Mouse (Mus musculus) stomach, embryonic 14.5 days (tissue): ENCODE measurements around the gene Teddm3. TPM values are rescaled to one million over a fixed set of nuclear protein-coding genes. Genes with fewer than 3 reads are reported as not detected.
"Not testable (repeated sequence)": the region's sequence is repeated elsewhere in the genome, so short reads cannot be mapped to it uniquely, and the experiment has no call there.

ENCODE experiments used
- ATAC-seq: fragments of 200-750 bp; cut with Nextera tagmentation; 2 replicates; pipeline ENCODE4 v1.8.0; 2017; ENCODE audit warnings: low read depth, moderate TSS enrichment; ENCODE audit not compliant: insufficient number of reproducible peaks, insufficient read depth, low FRiP score
- H3K27ac ChIP-seq: fragments of 300-500 bp; sonication (generic); 2 replicates; pipeline ENCODE4 v1.5.1; 2014; ENCODE audit warnings: mild to moderate bottlenecking, low read length, moderate library complexity, mixed read lengths
- H3K27me3 ChIP-seq: fragments of 300-500 bp; sonication (generic); 2 replicates; pipeline ENCODE4 v1.6.1; 2014; ENCODE audit warnings: low read length, control low read depth, mixed read lengths; ENCODE audit not compliant: control insufficient read depth, insufficient read depth
- H3K36me3 ChIP-seq: fragments of 300-500 bp; sonication (generic); 2 replicates; pipeline ENCODE4 v1.6.1; 2014; ENCODE audit warnings: mild to moderate bottlenecking, control low read depth, low read length, moderate library complexity, mixed read lengths; ENCODE audit not compliant: control insufficient read depth, insufficient read depth
- H3K4me1 ChIP-seq: fragments of 300-500 bp; sonication (generic); 2 replicates; pipeline ENCODE4 v1.6.1; 2014; ENCODE audit warnings: low read length, control low read depth, mixed read lengths; ENCODE audit not compliant: control insufficient read depth, insufficient read depth
- H3K4me2 ChIP-seq: fragments of 300-500 bp; sonication (generic); replicated peaks from 2 replicates; pipeline ENCODE4 v1.6.1; 2014; ENCODE audit warnings: low read depth, low read length, control low read depth
- H3K4me3 ChIP-seq: fragments of 300-500 bp; sonication (generic); 2 replicates; pipeline ENCODE4 v1.5.1; 2014; ENCODE audit warnings: low read depth, low read length, control low read depth
- H3K9ac ChIP-seq: fragments of 300-500 bp; sonication (generic); replicated peaks from 2 replicates; pipeline ENCODE4 v1.6.1; 2014; ENCODE audit warnings: low read depth, mild to moderate bottlenecking, control low read depth, low read length, moderate library complexity, mixed read lengths
- H3K9me3 ChIP-seq: fragments of 300-500 bp; sonication (generic); 2 replicates; pipeline ENCODE4 v1.6.1; 2016; ENCODE audit warnings: low read depth, low read length, control low read depth; ENCODE audit not compliant: control insufficient read depth
- WGBS: fragments of 180-500 bp; shearing (Covaris S2); extraction: QIAGEN DNeasy Blood & Tissue Kit; methylation state at CpG from one replicate; pipeline ENCODE4 v1.1.7; 2014; 5-methylcytosine and 5-hydroxymethylcytosine counted together
- polyA plus RNA-seq: library from polyadenylated mRNA; unstranded; fragments of >200 nt; fragmentation: Nextera tagmentation; extraction: Ambion mirVana; gene quantifications from 2 replicates; pipeline ENCODE4 v1.2.1, GENCODE M21; 2014

The Teddm3 gene
- polyA plus RNA-seq: 0.31 and 0.55 TPM in 2 replicates

GRCm38 (mm10) chr16:21153900-21154299 lies at the start of gene Teddm3:
Gene Teddm3, minus strand, starts transcription at chr16:21154000.
- H3K9me3 ChIP-seq, H3K36me3 ChIP-seq, H3K9ac ChIP-seq, H3K4me2 ChIP-seq, H3K4me3 ChIP-seq, H3K27ac ChIP-seq, H3K4me1 ChIP-seq, H3K27me3 ChIP-seq, ATAC-seq: not testable (repeated sequence)
- no CpG with 5 or more reads among the region's 2 CpGs for WGBS

DNA sequence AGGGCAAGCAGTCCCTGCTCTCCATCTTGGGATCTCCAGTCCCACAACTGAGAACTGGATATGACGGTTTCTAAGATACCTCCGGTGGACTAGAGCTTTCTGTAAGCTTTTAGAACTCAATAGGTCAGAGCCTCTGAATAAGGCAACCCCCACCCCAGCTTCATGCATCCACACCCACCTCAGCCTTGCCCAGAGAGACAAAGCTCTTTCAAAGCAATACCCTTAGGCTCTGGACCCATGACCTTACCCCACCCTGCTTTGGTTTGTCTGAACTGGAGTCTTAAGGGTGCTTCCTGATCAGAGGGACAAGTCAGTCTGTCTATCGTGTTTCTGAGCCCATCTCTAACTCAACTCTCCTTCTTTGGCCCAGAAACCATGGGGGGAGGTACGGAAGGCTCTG lies 48.9 kb upstream of the Teddm3 start:
- no peaks in the 10 kb centered on the region for H3K27me3 ChIP-seq
- H3K4me1 ChIP-seq: peaks cover 15% of the 10 kb centered on the region
- WGBS: 77% methylated on average over 4 of the region's 4 CpGs
- H3K9me3 ChIP-seq: no peaks in the 10 kb centered on the region
- H3K27ac ChIP-seq: no peak overlapping the region
- no peak overlapping the region for H3K4me3 ChIP-seq
- no peak overlapping the region for H3K4me2 ChIP-seq
- ATAC-seq: no peak
- no peak overlapping the region for H3K9ac ChIP-seq
- no peaks in the 10 kb centered on the region for H3K36me3 ChIP-seq

DNA sequence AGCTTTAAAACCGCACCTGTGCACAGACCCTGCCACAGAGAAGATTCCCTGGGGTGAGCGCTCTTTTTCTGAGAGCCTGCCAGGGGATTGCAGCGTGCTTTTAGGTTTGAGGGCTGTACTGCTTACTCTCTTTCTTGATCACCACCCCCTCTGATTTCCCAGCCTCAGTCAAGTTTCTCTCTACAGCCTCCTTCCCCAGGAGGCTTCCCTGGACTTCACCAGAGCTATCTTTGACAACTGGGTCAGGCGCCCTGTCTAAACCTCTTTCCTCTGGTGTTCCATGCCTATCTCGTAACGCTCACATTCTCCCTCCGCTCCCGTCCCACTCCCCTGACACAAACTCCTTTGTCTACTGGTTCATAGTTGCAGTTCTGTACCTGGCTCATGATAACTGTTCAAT lies 45.6 kb upstream of the Teddm3 start:
- Histone ChIP-seq H3K9me3 (no peaks in the 10 kb centered on the region), H3K27ac (no peak overlapping the region), H3K9ac (no peak overlapping the region), H3K4me1 (no peaks in the 10 kb centered on the region), H3K4me3 (no peak overlapping the region), H3K36me3 (no peaks in the 10 kb centered on the region), H3K27me3 (no peaks in the 10 kb centered on the region), H3K4me2 (no peak overlapping the region)
- no peak for ATAC-seq
- WGBS: 75% methylated on average over 8 of the region's 8 CpGs

DNA sequence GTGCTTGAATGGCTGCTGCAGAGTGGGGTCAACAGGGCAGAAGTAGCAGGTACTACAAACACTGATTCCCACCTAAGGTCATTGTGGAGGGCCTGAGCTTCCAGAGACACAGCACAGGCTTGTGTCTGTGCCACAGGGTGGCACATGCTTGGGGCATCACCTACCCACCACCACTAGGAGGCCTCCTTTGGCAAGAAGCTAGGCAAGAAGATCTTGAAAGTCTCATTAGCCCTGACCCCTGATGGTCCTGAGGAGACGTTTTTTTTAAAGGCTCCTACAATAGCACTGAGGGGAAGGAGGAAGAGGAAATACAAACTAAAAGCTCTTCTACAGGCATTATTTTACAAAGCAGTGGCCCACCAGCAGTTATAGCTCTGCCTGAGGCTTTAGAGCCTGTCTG lies 44.7 kb upstream of the Teddm3 start:
- ATAC-seq: no peak
- Histone ChIP-seq H3K4me2 (no peak overlapping the region), H3K4me3 (no peak overlapping the region), H3K36me3 (no peaks in the 10 kb centered on the region), H3K9ac (no peak overlapping the region), H3K27me3 (no peaks in the 10 kb centered on the region), H3K9me3 (no peaks in the 10 kb centered on the region), H3K27ac (no peak overlapping the region), H3K4me1 (no peaks in the 10 kb centered on the region)
- 14% methylated on average over 1 of the region's 1 CpGs for WGBS

- Histone ChIP-seq H3K9me3 (no peaks in the 10 kb centered on the region), H3K36me3 (no peaks in the 10 kb centered on the region), H3K4me1 (no peaks in the 10 kb centered on the region), H3K27ac (no peak overlapping the region), H3K4me2 (no peak overlapping the region), H3K9ac (no peak overlapping the region), H3K27me3 (no peaks in the 10 kb centered on the region), H3K4me3 (no peak overlapping the region)
- ATAC-seq: no peak
- WGBS: 86% methylated on average over 7 of the region's 7 CpGs
Measured at GRCm38 (mm10) chr16:21198006-21198405, 44.2 kb upstream of the Teddm3 start.

GRCm38 (mm10) chr16:21197542-21197941 lies 43.7 kb upstream of the Teddm3 start:
- Histone ChIP-seq H3K9ac (no peak overlapping the region), H3K9me3 (no peaks in the 10 kb centered on the region), H3K4me1 (no peaks in the 10 kb centered on the region), H3K27me3 (no peaks in the 10 kb centered on the region), H3K36me3 (no peaks in the 10 kb centered on the region), H3K4me2 (no peak overlapping the region), H3K4me3 (no peak overlapping the region), H3K27ac (no peak overlapping the region)
- no peak for ATAC-seq
- 76% methylated on average over 4 of the region's 4 CpGs for WGBS

DNA sequence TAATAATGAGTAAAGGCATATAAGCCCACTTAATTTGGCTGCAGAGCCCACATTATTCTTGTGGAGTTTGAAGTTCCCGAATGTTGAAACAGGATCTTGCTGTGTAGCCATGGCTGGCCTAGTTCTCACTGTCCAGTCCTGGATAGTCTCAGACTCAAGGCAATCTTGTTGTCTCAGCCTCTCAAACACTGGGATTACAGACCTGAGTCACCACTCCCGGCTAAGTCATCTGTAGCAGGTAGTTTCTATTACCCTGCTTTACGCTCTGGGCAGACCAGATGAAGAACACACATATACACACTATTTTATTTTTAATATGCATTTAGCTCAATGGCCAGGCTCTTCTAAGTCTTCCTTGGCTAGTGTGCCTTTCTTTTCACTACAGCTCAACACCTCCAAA lies 42.8 kb upstream of the Teddm3 start:
- Histone ChIP-seq H3K4me1 (no peaks in the 10 kb centered on the region; the same call in 1 of the 2 replicates), H3K9me3 (no peaks in the 10 kb centered on the region), H3K27ac (no peak overlapping the region), H3K36me3 (no peaks in the 10 kb centered on the region), H3K4me3 (no peak overlapping the region), H3K27me3 (no peaks in the 10 kb centered on the region), H3K9ac (no peak overlapping the region), H3K4me2 (no peak overlapping the region)
- no peak for ATAC-seq
- WGBS: 80% methylated on average over 3 of the region's 3 CpGs

DNA sequence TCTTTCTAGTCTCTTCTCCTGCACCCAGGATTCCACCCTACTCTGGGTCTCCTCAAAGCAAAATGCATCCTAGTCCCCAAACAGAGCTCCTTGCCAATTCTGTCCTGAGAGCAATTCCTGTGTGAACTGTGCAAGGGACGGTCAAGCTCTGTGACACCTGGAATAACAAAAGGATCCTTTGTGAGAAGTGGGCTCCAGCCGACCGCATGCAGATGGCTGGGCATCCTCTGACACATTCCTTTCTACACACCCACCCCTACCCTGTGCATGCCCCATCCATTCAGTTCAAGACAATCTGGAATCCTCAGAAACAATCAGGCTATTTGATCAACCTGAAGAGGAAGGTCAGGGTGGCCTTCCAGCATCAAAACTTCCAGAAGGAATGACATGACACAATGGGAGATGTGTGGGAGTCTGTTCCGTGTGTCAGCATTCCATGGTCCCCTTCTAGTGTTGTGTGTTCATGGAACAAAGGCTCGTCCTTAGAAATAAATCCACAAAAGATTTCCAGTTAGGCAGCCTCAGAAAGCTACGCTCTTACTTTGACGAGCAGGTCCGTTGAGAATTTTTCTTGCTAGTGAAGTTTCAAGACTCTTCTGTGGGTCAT lies 41.6 kb upstream of the Teddm3 start:
- no peak for ATAC-seq
- H3K27ac ChIP-seq: no peak overlapping the region
- no peak overlapping the region for H3K4me2 ChIP-seq
- H3K9ac ChIP-seq: no peak overlapping the region
- 71% methylated on average over 8 of the region's 8 CpGs for WGBS
- H3K36me3 ChIP-seq: no peaks in the 10 kb centered on the region
- H3K4me3 ChIP-seq: no peak overlapping the region
- no peaks in the 10 kb centered on the region for H3K9me3 ChIP-seq
- H3K27me3 ChIP-seq: no peaks in the 10 kb centered on the region
- H3K4me1 ChIP-seq: no peaks in the 10 kb centered on the region; the same call in 1 of the 2 replicates

DNA sequence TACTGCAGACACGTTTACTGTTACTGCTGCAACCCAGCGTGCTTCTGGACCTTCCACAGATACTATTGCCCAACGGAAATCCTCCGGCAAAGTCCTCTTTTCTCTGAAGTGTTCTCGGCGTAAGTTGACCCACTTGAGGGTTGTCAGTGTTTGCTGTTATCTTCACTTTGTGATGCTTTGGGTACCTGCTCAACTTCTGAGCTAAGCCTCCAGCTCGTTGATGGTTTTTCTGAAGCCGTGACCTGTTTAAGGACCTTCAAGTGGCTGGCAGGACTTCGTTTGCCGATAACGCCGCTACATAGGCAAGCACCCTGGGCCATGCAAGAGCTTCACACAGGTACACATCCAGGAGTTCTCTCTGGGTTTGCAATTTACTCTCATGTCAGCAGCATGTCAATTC lies 40.4 kb upstream of the Teddm3 start:
- no peak for ATAC-seq

More for the DNA sequence above, 40.4 kb upstream of the Teddm3 start:
- no peak overlapping the region for H3K4me3 ChIP-seq
- no peak overlapping the region for H3K4me2 ChIP-seq
- H3K36me3 ChIP-seq: no peaks in the 10 kb centered on the region
- H3K27me3 ChIP-seq: no peaks in the 10 kb centered on the region
- no peak overlapping the region for H3K9ac ChIP-seq
- 85% methylated on average over 12 of the region's 12 CpGs for WGBS
- no peak overlapping the region for H3K27ac ChIP-seq
- no peaks in the 10 kb centered on the region; the same call in 1 of the 2 replicates for H3K4me1 ChIP-seq
- no peaks in the 10 kb centered on the region for H3K9me3 ChIP-seq
